Mouse (Mus musculus) heart, adult 10 weeks (tissue): Measurements from ENCODE around the gene Map4k1. TPM values are rescaled to one million over a fixed set of nuclear protein-coding genes. Genes with fewer than 3 reads are reported as not detected.

ENCODE experiments used
- polyA plus RNA-seq: library from polyadenylated mRNA; stranded (reverse); fragments of 350-450 nt; fragmentation: Illumina TruSeq; extraction: RNeasy Lipid Tissue Mini Kit (QIAGEN cat#74804); gene quantifications from one replicate; pipeline ENCODE4 v1.2.3, GENCODE M21; 2014; ENCODE audit warnings: low read depth, low replicate concordance

The Map4k1 gene
- 2.0 TPM for polyA plus RNA-seq

DNA sequence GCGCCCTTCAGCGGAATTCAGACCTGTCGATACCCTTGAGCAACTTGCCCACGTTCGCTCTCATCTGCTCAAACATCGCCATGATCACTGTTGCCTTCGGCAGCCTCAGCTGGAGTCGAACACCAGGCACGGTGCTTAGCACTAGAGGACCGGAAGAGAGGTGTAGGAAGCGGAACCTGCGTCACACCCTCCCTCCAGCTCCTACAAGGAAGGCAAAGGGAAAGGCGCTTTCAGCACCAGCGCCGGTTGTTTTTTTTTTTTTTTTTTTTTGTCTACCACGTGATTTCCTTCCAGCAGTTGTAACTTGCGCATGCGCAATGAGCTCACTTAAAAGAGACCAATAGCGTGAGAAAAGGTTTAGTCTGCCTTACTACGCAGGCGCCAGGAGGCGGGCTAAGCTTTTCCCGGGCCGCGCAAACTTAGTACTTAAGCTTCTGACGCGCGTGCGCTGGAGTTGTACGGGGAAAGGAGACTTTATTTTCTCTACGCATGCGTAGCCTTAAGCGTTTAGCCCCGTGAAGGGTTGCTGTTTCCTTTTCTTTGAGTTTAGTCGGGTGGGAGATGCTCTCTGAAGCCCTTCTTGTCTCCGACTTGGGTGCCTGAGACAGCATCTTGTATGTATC, at the start of gene Map4k1, which contains the start of gene Eif3k:
TSS of gene Map4k1 (plus strand) at position 400 of the 623 bp plus-strand sequence.
TSS of gene Eif3k (minus strand) at position 214 of the 623 bp plus-strand sequence.

DNA sequence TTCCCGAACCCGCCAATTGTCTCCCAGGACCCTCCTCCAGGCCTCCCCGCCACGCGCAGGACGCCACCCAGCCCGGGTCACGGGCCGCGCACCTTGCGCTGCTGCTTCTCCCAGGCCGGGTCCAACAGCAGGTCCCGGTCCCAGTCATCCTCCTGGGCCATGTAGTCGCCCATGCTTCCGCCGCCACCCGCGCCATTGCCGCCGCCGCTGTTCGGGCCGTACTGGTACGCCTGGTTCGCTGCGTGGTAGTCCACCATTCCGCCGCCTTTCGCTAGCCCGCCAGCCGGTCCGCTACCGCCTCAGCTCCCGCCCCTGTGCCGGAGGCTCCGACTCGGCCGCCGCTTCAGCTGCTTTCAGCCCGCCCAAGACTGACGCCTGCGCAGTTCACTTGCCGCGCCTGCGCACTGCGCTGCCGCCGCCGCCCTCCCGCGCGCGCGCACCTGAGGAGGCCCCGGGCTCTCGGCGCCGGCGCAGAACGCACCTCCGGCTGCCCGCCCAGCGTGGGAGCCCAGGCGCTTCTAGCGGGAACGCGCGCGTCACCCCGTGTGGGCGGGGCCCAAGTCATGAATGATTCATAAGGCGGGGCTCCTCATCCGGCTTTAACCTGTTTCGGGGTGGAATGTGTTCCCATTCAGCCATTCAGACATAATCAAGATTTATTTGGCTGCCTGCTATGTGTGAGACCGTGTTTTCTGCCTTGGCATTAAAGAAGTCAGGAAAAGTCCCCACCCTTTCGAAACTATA, 19.8 kb upstream of the Map4k1 start, which contains the start of gene Actn4:
TSS of gene Actn4 (minus strand) at position 414 of the 744 bp plus-strand sequence.

Other genes with a start within 250 kb of the Map4k1 start
- gene Mrps12, start 240.2 kb upstream of the Map4k1 start, polyA plus RNA-seq = 85.7 TPM
- gene Sars2, start 240.1 kb upstream of the Map4k1 start, polyA plus RNA-seq = 13.4 TPM
- gene Ccer2, start 225.9 kb upstream of the Map4k1 start, polyA plus RNA-seq = not detected
- 109 TPM for gene Sirt2, start 215.3 kb upstream of the Map4k1 start, polyA plus RNA-seq
- gene Nfkbib, start 214.5 kb upstream of the Map4k1 start, polyA plus RNA-seq = 32.4 TPM
- gene Rinl, start 193.1 kb upstream of the Map4k1 start, polyA plus RNA-seq = 2.2 TPM
- 198 TPM for gene Hnrnpl, start 173.5 kb upstream of the Map4k1 start, polyA plus RNA-seq
- gene Ech1, start 156.8 kb upstream of the Map4k1 start, polyA plus RNA-seq = 2,567 TPM
- gene Lgals4, start 148.2 kb upstream of the Map4k1 start, polyA plus RNA-seq = 109 TPM
- 1.3 TPM for gene Lgals7, start 118.2 kb upstream of the Map4k1 start, polyA plus RNA-seq
- gene Capn12, start 100.6 kb upstream of the Map4k1 start, polyA plus RNA-seq = 1.0 TPM
- 91.4 TPM for gene Actn4, start 19.7 kb upstream of the Map4k1 start, polyA plus RNA-seq
- 233 TPM for gene Eif3k, start 186 bp upstream of the Map4k1 start, polyA plus RNA-seq
- gene Ryr1, start 143.1 kb downstream of the Map4k1 start, polyA plus RNA-seq = 0.05 TPM
- 1.8 TPM for gene Rasgrp4, start 152.8 kb downstream of the Map4k1 start, polyA plus RNA-seq
- gene Fam98c, start 174.2 kb downstream of the Map4k1 start, polyA plus RNA-seq = 18.9 TPM
- gene Ggn, start 188.2 kb downstream of the Map4k1 start, polyA plus RNA-seq = not detected
- 1.6 TPM for gene Spred3, start 188.4 kb downstream of the Map4k1 start, polyA plus RNA-seq
- gene Psmd8, start 198.7 kb downstream of the Map4k1 start, polyA plus RNA-seq = 131 TPM
- gene Catsperg1, start 232.0 kb downstream of the Map4k1 start, polyA plus RNA-seq = 0.50 TPM